In genomic region chr4:33292409-33293370, GRCm38 (mm10) we compare ENCODE assay signal across 8 mouse cellular contexts. TPM values are rescaled to one million over a fixed set of nuclear protein-coding genes. Genes with fewer than 3 reads are reported as not detected.
DNase-seq lines count a peak whose midpoint lies in the region; ATAC-seq and TF ChIP-seq lines count a peak whose summit lies in the region.

No protein-coding gene starts in this region.

- 0 out of 2 replicates have a peak overlapping the region, but pooled peaks have one; percentile 23 for H3K4me2 ChIP-seq in kidney, postnatal 0 days (ENCODE audit: low read length)
- peak overlapping the region; percentile 36 for H3K4me2 ChIP-seq in liver, embryonic 15.5 days
- H3K4me2 ChIP-seq in neural tube, embryonic 15.5 days, result peak overlapping the region; percentile 25

- TF ChIP-seq CTCF in kidney, postnatal 0 days (IDR thresholded peaks at IDR 0.05; ENCODE audit: low read depth), result peak; percentile 95

- no peak overlapping the region for H3K4me3 ChIP-seq in kidney, postnatal 0 days (replicated peaks; ENCODE audit: low read depth, low read length)
- H3K4me3 ChIP-seq in liver, embryonic 15.5 days (replicated peaks), result no peak overlapping the region
- no peak overlapping the region for H3K4me3 ChIP-seq in neural tube, embryonic 15.5 days (replicated peaks)

- 20% methylated on average over 16 of the region's 16 CpGs for WGBS in kidney, postnatal 0 days
- WGBS in liver, embryonic 15.5 days (ENCODE audit: insufficient replicate concordance), result 11% methylated on average over 16 of the region's 16 CpGs
- WGBS in neural tube, embryonic 15.5 days, result 25% methylated on average over 16 of the region's 16 CpGs

- H3K27ac ChIP-seq in kidney, postnatal 0 days, result no peak overlapping the region
- no peak overlapping the region for H3K27ac ChIP-seq in liver, embryonic 15.5 days (replicated peaks)
- no peak overlapping the region for H3K27ac ChIP-seq in neural tube, embryonic 15.5 days (replicated peaks)

- ATAC-seq in kidney, postnatal 0 days (replicated peaks; ENCODE audit: low FRiP score, low read depth), result no peak
- no peak for ATAC-seq in liver, embryonic 15.5 days (ENCODE audit: insufficient read depth)
- ATAC-seq in neural tube, embryonic 15.5 days (ENCODE audit: low FRiP score), result no peak

- no peak overlapping the region for H3K9ac ChIP-seq in kidney, postnatal 0 days (ENCODE audit: low read depth, low read length)
- no peak overlapping the region for H3K9ac ChIP-seq in liver, embryonic 15.5 days
- H3K9ac ChIP-seq in neural tube, embryonic 15.5 days (replicated peaks), result no peak overlapping the region

- no peaks in the 10 kb centered on the region for H3K27me3 ChIP-seq in kidney, postnatal 0 days (ENCODE audit: insufficient read depth, low read length)
- H3K27me3 ChIP-seq in liver, embryonic 15.5 days, result peaks cover 7% of the 10 kb centered on the region; the same call in 1 of the 2 replicates
- no peaks in the 10 kb centered on the region for H3K27me3 ChIP-seq in neural tube, embryonic 15.5 days (replicated peaks)

- no peaks in the 10 kb centered on the region for H3K36me3 ChIP-seq in kidney, postnatal 0 days (ENCODE audit: insufficient read depth, low read length)
- H3K36me3 ChIP-seq in liver, embryonic 15.5 days (replicated peaks), result no peaks in the 10 kb centered on the region
- H3K36me3 ChIP-seq in neural tube, embryonic 15.5 days, result no peaks in the 10 kb centered on the region

- no peaks in the 10 kb centered on the region for H3K4me1 ChIP-seq in kidney, postnatal 0 days (replicated peaks; ENCODE audit: insufficient read depth, low read length)
- peaks cover 3% of the 10 kb centered on the region; the same call in 1 of the 2 replicates for H3K4me1 ChIP-seq in liver, embryonic 15.5 days (replicated peaks)
- H3K4me1 ChIP-seq in neural tube, embryonic 15.5 days, result no peaks in the 10 kb centered on the region

- no peaks in the 10 kb centered on the region for H3K9me3 ChIP-seq in kidney, postnatal 0 days (replicated peaks; ENCODE audit: low read length)
- no peaks in the 10 kb centered on the region for H3K9me3 ChIP-seq in liver, embryonic 15.5 days (replicated peaks)
- H3K9me3 ChIP-seq in neural tube, embryonic 15.5 days (replicated peaks), result no peaks in the 10 kb centered on the region

- peak; percentile 88 for DNase-seq in 3T3-L1 (ENCODE audit: low read depth, low spot score)
- DNase-seq in adrenal gland, adult (ENCODE audit: inconsistent age in 2 of 2, low spot score in 1 of 2), result peak; percentile 69 to 91
- peak; percentile 67 for DNase-seq in embryo, embryonic 11.5 days (ENCODE audit: low read depth, low spot score)
- peak; percentile 19 to 55 for DNase-seq in heart, adult 9 months (ENCODE audit: low spot score in 2 of 2)
- peak; percentile 72 for DNase-seq in kidney, postnatal 0 days (ENCODE audit: low spot score)
- peak; percentile 54 for DNase-seq in testis, postnatal 14 days (ENCODE audit: low spot score)

RNA-seq across cellular contexts. Expression of gene Pnrc1, which starts 2.7 kb away (rescaled TPM):
- polyA plus RNA-seq in kidney, postnatal 0 days (2015; fragmentation: Nextera tagmentation; extraction: Ambion mirVana), result 123 and 137 TPM in 2 replicates
- polyA plus RNA-seq in liver, embryonic 15.5 days (2015; fragmentation: Nextera tagmentation; extraction: Ambion mirVana), result 46.9 and 52.0 TPM in 2 replicates
- 46.1 and 59.1 TPM in 2 replicates for polyA plus RNA-seq in neural tube, embryonic 15.5 days (2015; fragmentation: Nextera tagmentation; extraction: Ambion mirVana)

RNA-seq across cellular contexts. Expression of gene Rngtt, which starts 17.4 kb away (rescaled TPM):
- 14.3 and 17.3 TPM in 2 replicates for polyA plus RNA-seq in kidney, postnatal 0 days (2015; fragmentation: Nextera tagmentation; extraction: Ambion mirVana)
- 13.2 and 14.5 TPM in 2 replicates for polyA plus RNA-seq in liver, embryonic 15.5 days (2015; fragmentation: Nextera tagmentation; extraction: Ambion mirVana)
- polyA plus RNA-seq in neural tube, embryonic 15.5 days (2015; fragmentation: Nextera tagmentation; extraction: Ambion mirVana), result 20.0 and 21.2 TPM in 2 replicates

Comparison
In these comparisons a context has a peak if more than half of its experiments do, and no peak if none do; other contexts are left out.
1. DNase-seq: peak in every context shown above with its lines; median percentile 88 in 3T3-L1; 80 in adrenal gland, adult; 72 in kidney, postnatal 0 days; 67 in embryo, embryonic 11.5 days; 54 in testis, postnatal 14 days; 37 in heart, adult 9 months.